Mouse (Mus musculus): ENCODE results near the gene Trim54.

Gene Trim54

DNA sequence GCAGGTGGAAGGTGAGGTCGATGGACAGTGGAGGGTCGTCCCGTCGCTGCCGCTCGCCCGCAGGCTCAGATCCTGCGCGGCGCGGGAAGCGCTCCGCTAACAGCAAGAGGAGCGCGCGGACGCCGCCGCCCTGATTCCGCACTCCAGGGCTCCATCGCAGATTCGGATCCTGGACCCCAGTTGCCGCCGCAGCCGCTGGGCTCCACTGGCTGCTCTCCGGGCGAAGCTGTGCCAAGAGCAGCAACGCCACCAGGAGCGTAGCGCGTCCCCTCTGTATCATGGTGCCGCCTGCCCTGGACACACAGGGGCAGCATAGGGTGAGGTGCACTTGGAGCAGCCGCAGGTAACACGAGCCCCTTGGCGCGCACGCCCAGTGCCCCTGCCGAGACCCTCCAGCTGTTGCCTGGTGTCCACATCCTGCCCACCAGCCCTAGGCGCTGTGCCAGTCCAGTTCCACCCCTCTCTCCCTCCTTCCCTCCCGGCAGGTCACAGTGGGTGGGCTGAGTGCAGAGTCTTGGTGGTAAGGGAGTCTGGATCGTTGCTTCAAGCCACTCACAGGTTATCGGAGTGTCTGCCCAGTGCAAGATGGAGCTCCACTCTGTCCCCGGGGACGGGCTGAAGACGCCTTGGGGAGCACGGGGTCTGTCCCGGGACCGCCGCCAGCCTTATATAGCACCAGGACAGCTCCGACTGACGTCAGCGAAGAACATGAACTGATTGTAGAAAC lies 21.9 kb downstream of the Trim54 start, which contains the start of gene Ucn:
Gene Ucn, minus strand, starts transcription at position 589 of the 727 bp plus-strand sequence.
- DNase-seq (ENCODE audit: low read depth, low spot score): no peak
- H3K27me3 ChIP-seq (ENCODE audit: control insufficient read depth, insufficient read depth, low read length, poor library complexity, severe bottlenecking): no peaks in the 10 kb centered on the region; the same call in none of the 2 replicates
- H3K36me3 ChIP-seq (ENCODE audit: control insufficient read depth, insufficient read depth, low read length, poor library complexity, severe bottlenecking): no peaks in the 10 kb centered on the region

DNA sequence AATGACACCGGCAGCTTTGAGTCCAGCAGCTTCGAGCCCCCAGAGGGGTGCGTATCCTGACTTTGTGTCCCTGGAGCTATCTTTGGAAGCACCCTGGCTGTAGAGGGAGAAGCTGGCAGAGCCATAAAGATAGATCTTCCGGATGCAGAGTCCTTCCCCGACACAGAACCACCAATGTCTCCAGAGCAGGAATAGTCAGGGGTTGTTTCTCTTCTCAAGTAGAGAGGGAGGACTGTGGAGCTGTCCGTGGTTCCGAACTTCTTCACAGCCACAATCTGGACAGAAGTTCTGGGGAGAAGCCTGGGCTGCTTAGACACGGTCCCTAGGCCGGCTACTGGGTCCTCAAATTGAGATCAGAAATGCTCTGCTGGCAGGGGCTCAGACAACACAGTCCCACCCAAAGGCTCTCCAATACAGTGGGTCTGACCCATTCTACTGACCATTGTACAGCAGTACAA lies 22.5 kb downstream of the Trim54 start:
- H3K27me3 ChIP-seq (ENCODE audit: control insufficient read depth, insufficient read depth, low read length, poor library complexity, severe bottlenecking): no peaks in the 10 kb centered on the region; the same call in none of the 2 replicates

DNA sequence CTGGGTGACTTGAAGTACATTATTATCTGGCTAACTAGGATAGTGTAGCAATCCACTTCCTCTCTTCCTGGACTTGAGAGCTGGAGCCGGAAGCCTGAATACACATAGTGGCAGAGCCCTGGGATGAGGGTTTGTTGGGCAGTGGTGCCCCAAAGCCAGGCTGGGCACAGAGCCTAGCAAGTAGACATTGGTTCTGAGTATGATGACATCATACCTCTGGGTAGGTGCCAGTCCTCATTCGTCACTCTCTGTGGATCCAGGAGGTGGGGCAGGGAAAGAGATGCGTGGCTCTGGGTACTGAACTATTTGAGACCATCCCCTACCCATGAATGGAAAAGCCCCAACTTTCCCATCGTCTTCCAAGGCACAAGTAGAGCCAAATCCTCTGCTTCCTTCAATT lies 33.3 kb downstream of the Trim54 start:
- no peak for DNase-seq (ENCODE audit: low read depth, low spot score)
- H3K36me3 ChIP-seq (ENCODE audit: control insufficient read depth, insufficient read depth, low read length, poor library complexity, severe bottlenecking): no peaks in the 10 kb centered on the region; the same call in 1 of the 2 replicates
- no peaks in the 10 kb centered on the region for H3K27me3 ChIP-seq (ENCODE audit: control insufficient read depth, insufficient read depth, low read length, poor library complexity, severe bottlenecking)

More for the DNA sequence above, 22.5 kb downstream of the Trim54 start:
- DNase-seq (ENCODE audit: low read depth, low spot score): no peak
- no peaks in the 10 kb centered on the region for H3K36me3 ChIP-seq (ENCODE audit: control insufficient read depth, insufficient read depth, low read length, poor library complexity, severe bottlenecking)

GRCm38 (mm10) chr5:31151746-31152145 lies 35.2 kb downstream of the Trim54 start:
- DNase-seq (ENCODE audit: low read depth, low spot score): no peak
- H3K27me3 ChIP-seq (ENCODE audit: control insufficient read depth, insufficient read depth, low read length, poor library complexity, severe bottlenecking): no peaks in the 10 kb centered on the region
- peaks cover 1% of the 10 kb centered on the region; the same call in 1 of the 2 replicates for H3K36me3 ChIP-seq (ENCODE audit: control insufficient read depth, insufficient read depth, low read length, poor library complexity, severe bottlenecking)

DNA sequence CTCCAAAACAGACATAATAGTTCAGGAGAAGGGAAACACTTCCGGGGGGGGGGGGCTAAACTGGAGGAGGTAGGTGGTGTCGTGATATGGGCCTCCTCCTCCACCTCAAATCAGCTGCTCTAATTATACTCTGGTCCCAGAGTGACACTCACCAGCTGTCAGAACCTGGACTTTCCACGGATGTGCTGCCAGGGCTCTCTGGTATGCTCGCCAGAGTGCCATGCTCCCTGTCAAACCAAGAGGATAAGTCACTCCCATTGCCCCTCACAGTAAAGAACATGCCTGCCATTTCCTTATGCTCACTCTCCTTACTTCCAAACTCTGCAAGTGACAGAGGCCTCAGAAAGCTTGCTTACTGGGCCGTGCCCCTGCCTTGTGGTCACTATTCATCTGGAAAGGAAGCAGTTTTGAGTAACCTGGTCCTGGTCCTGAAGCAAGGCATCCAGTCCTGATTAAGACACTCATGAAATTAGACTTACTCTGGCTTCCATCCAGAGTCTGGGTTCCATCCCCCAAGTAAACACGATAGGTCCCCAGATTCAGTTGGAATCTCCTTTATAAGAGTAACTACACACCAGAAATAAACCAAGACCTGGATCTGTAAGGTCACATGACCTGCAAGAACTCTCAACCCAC lies 37.1 kb downstream of the Trim54 start:
- DNase-seq (ENCODE audit: low read depth, low spot score): no peak
- Histone ChIP-seq H3K27me3 (ENCODE audit: control insufficient read depth, insufficient read depth, low read length, poor library complexity, severe bottlenecking) (no peaks in the 10 kb centered on the region), H3K36me3 (ENCODE audit: control insufficient read depth, insufficient read depth, low read length, poor library complexity, severe bottlenecking) (peaks cover 11% of the 10 kb centered on the region)

DNA sequence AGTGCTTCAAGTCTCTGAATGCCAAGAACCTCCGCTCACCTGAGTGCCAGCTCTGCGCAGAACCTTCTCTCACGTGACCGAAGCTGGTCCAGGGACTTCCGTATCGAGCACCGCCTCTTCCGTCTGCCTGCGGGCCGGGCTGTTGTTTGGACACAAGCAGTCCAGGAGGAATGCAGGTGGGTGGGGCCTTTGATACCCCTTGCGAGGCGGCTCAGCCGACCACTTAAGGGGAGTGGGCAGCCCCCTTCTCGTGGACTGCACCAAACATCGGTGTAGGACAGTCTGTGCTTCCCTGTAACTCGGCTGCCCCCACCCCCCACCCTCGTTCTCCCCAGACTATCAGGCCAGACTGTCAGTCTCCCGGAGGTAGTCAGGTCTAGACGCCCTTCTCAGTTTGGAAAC lies 37.6 kb downstream of the Trim54 start, which contains the start of gene Mpv17:
Gene Mpv17, minus strand, starts transcription at position 100 of the 402 bp plus-strand sequence.
- no peaks in the 10 kb centered on the region for H3K27me3 ChIP-seq (ENCODE audit: control insufficient read depth, insufficient read depth, low read length, poor library complexity, severe bottlenecking)
- peaks cover 16% of the 10 kb centered on the region for H3K36me3 ChIP-seq (ENCODE audit: control insufficient read depth, insufficient read depth, low read length, poor library complexity, severe bottlenecking)
- DNase-seq (ENCODE audit: low read depth, low spot score): peak; percentile 84

DNA sequence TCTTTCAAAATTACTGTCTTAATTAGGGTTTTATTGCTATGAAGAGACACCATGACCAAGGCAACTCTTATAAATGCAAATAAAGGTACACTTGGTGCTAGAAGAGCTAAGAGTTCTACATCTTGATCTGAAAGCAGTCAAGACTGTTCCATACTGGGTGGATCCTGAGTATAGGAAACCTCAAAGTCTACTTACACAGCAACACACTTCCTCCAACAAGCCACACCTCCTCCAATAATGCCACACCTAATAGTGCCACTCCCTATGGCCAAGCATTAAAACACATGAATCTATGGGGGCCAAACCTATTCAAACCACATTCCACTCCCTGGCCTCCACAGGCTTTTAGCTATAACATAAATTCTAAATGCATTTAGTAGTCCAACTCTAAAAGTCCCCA lies 46.0 kb downstream of the Trim54 start:
- Histone ChIP-seq H3K36me3 (ENCODE audit: control insufficient read depth, insufficient read depth, low read length, poor library complexity, severe bottlenecking) (peaks cover 27% of the 10 kb centered on the region), H3K27me3 (ENCODE audit: control insufficient read depth, insufficient read depth, low read length, poor library complexity, severe bottlenecking) (no peaks in the 10 kb centered on the region)
- no peak for DNase-seq (ENCODE audit: low read depth, low spot score)

GRCm38 (mm10) chr5:31164878-31165277 lies 48.4 kb downstream of the Trim54 start:
- Histone ChIP-seq H3K27me3 (ENCODE audit: control insufficient read depth, insufficient read depth, low read length, poor library complexity, severe bottlenecking) (no peaks in the 10 kb centered on the region), H3K36me3 (ENCODE audit: control insufficient read depth, insufficient read depth, low read length, poor library complexity, severe bottlenecking) (peaks cover 23% of the 10 kb centered on the region)
- no peak for DNase-seq (ENCODE audit: low read depth, low spot score)

DNA sequence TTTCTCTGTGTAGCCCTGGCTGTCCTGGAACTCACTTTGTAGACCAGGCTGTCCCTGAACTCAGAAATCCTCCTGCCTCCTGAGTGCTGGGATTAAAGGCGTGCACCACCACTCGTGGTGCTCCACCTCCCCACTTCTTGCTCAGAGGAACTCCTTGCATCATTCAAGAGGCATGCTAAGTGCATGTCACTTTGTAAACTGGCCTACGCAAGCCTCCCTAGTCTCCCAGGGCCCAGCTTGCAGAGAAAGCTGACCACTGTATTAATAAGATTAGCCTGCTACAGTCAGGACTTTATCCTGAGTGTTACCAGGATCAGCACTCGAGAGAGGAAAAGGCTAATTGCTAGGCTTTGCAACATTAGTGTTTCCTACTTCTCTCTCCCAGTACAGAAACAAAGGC lies 52.1 kb downstream of the Trim54 start:
- no peak for DNase-seq (ENCODE audit: low read depth, low spot score)
- H3K27me3 ChIP-seq (ENCODE audit: control insufficient read depth, insufficient read depth, low read length, poor library complexity, severe bottlenecking): no peaks in the 10 kb centered on the region

GRCm38 (mm10) chr5:31179301-31179765 lies 62.8 kb downstream of the Trim54 start:
- H3K27me3 ChIP-seq (ENCODE audit: control insufficient read depth, insufficient read depth, low read length, poor library complexity, severe bottlenecking): no peaks in the 10 kb centered on the region
- no peaks in the 10 kb centered on the region; the same call in 1 of the 2 replicates for H3K36me3 ChIP-seq (ENCODE audit: control insufficient read depth, insufficient read depth, low read length, poor library complexity, severe bottlenecking)
- no peak for DNase-seq (ENCODE audit: low read depth, low spot score)

More for the DNA sequence above, 52.1 kb downstream of the Trim54 start:
- H3K36me3 ChIP-seq (ENCODE audit: control insufficient read depth, insufficient read depth, low read length, poor library complexity, severe bottlenecking): peaks cover 31% of the 10 kb centered on the region

DNA sequence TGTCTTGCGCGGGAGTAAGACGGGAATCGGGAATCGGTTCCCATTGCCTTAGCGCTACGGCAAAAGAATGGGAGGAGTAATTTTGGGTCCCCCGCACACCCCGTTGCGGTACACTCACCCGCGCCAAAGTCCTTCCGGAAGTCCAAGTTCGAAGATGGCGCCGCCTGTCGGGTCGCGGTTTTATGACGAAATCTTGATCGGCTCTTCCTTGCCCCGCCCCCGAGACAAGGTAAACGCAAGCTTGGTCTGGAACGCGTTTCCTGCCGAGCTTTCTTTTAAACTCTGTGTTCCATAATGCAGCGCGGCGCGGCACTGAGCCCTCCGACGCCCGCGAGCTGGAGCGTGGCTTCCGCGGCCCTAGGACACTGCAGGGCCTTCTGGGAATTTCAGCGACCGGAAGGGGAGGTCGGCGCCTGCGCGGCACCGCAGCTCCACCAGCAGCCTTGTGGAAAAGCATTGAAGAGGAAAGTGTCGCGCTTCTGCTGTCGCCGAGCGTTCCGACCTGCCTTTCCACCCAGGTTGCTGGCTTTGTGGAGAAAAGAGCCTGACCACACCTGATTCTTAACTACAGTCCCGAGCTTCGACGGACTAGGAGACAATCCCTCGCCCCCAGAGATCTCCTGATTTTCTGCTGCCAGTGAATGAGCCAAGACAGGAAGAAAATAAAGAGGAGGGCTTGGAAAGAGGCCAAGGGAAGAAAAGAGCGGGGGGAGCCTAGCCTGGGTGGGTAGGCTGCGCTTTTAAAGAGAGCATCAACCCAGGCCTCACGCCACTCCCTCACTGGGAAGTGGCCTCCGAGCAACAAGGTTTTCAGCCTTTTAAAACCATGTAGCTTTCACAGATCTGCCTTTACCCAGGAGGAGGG lies 63.5 kb downstream of the Trim54 start, which contains the start of the genes Gm29609 and Gtf3c2:
Gene Gm29609, minus strand, starts transcription at position 146 of the 865 bp plus-strand sequence.
Gene Gtf3c2, minus strand, starts transcription at position 379 of the 865 bp plus-strand sequence.
- Histone ChIP-seq H3K36me3 (ENCODE audit: control insufficient read depth, insufficient read depth, low read length, poor library complexity, severe bottlenecking) (no peaks in the 10 kb centered on the region; the same call in 1 of the 2 replicates), H3K27me3 (ENCODE audit: control insufficient read depth, insufficient read depth, low read length, poor library complexity, severe bottlenecking) (no peaks in the 10 kb centered on the region)
- DNase-seq (ENCODE audit: low read depth, low spot score): peak; percentile 97

DNA sequence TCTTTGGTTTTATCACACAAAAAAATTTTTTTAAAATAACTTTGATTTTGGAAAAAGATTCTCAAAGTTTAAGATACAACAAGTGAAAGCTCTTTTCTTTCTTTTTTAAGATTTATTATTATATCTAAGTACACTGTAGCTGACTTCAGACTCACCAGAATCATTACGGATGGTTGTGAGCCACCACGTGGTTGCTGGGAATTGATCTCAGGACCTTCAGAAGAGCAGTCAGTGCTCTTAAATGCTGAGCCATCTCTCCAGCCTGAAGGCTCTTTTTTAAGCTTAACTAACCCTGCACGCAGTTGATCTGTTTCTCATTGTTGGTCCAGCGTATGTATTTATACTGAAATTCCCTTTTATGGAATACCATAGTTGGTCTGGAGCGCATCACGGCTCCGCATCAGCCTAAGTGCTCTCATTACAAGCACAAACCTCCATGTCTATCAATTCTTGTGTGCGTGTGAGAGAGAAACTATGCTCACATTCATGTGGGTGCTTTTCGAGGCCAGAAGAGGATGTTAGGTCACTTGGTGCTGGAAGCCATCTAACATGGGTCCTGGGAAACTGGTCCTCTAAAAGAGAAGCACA lies 64.8 kb downstream of the Trim54 start:
- H3K27me3 ChIP-seq (ENCODE audit: control insufficient read depth, insufficient read depth, low read length, poor library complexity, severe bottlenecking): no peaks in the 10 kb centered on the region
- no peak for DNase-seq (ENCODE audit: low read depth, low spot score)

GRCm38 (mm10) chr5:31183678-31184077 lies 67.2 kb downstream of the Trim54 start:
- H3K36me3 ChIP-seq (ENCODE audit: control insufficient read depth, insufficient read depth, low read length, poor library complexity, severe bottlenecking): peaks cover 2% of the 10 kb centered on the region; the same call in 1 of the 2 replicates
- DNase-seq (ENCODE audit: low read depth, low spot score): no peak

More for the DNA sequence above, 64.8 kb downstream of the Trim54 start:
- H3K36me3 ChIP-seq (ENCODE audit: control insufficient read depth, insufficient read depth, low read length, poor library complexity, severe bottlenecking): no peaks in the 10 kb centered on the region; the same call in 1 of the 2 replicates

More at GRCm38 (mm10) chr5:31183678-31184077, 67.2 kb downstream of the Trim54 start:
- H3K27me3 ChIP-seq (ENCODE audit: control insufficient read depth, insufficient read depth, low read length, poor library complexity, severe bottlenecking): no peaks in the 10 kb centered on the region

All from splenic B cell, adult 2 months (primary cell).